Mouse (Mus musculus) lung, postnatal 0 days (tissue): ENCODE measurements around the gene Smc5.

ENCODE experiments used
- CTCF ChIP-seq: IDR thresholded peaks from 2 replicates; pipeline ENCODE4 v1.5.1; 2016; ENCODE audit warnings: antibody characterized with exemption, mild to moderate bottlenecking
- EP300 ChIP-seq: IDR thresholded peaks from 2 replicates; pipeline ENCODE4 v1.6.1; 2016; ENCODE audit warnings: antibody characterized with exemption, mild to moderate bottlenecking, control low read depth

DNA sequence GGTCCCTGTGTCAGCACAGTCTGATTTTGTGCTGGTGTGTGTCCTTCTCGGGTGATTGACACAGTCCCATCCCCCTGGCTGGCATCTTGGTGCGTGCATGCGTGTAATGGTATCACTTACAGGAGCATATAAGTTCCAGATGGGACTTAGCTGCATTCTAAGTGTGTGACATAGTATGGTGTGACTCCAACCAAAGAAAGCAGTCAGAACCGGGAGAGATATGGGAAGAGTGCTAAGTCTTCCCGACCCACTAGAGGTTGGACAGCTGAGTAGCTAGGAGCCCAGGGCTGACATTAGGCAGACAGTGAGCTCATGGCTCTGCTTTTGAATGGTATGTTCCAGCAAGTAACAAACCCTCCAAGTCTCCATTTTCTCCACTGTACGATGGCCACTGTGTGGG, 110.8 kb downstream of the Smc5 start:
- TF ChIP-seq CTCF (no peak), EP300 (no peak)
